Mouse (Mus musculus) hindbrain, embryonic 13.5 days (tissue): Measurements from ENCODE around the gene Nars2. TPM values are rescaled to one million over a fixed set of nuclear protein-coding genes. Genes with fewer than 3 reads are reported as not detected.

Source experiments
- ATAC-seq: fragments of 200-750 bp; cut with Nextera tagmentation; 2 replicates; pipeline ENCODE4 v1.8.0; 2017; ENCODE audit warnings: moderate TSS enrichment; ENCODE audit not compliant: low FRiP score
- H3K27ac ChIP-seq: fragments of 300-500 bp; sonication (generic); 2 replicates; pipeline ENCODE4 v1.5.1; 2015; ENCODE audit warnings: inconsistent platforms, mild to moderate bottlenecking, moderate library complexity
- H3K27me3 ChIP-seq: fragments of 300-500 bp; sonication (generic); 2 replicates; pipeline ENCODE4 v1.6.1; 2015; ENCODE audit warnings: mild to moderate bottlenecking, inconsistent platforms
- H3K36me3 ChIP-seq: fragments of 300-500 bp; sonication (generic); 2 replicates; pipeline ENCODE4 v1.6.1; 2015; ENCODE audit warnings: mild to moderate bottlenecking, inconsistent platforms
- H3K4me1 ChIP-seq: fragments of 300-500 bp; sonication (generic); replicated peaks from 2 replicates; pipeline ENCODE4 v1.6.1; 2015; ENCODE audit warnings: inconsistent platforms
- H3K4me2 ChIP-seq: fragments of 300-500 bp; sonication (generic); 2 replicates; pipeline ENCODE4 v1.6.1; 2015; ENCODE audit warnings: inconsistent platforms, mild to moderate bottlenecking, moderate library complexity
- H3K4me3 ChIP-seq: fragments of 300-500 bp; sonication (generic); 2 replicates; pipeline ENCODE4 v1.5.1; 2015; ENCODE audit warnings: mild to moderate bottlenecking, inconsistent platforms
- H3K9ac ChIP-seq: fragments of 300-500 bp; sonication (generic); 2 replicates; pipeline ENCODE4 v1.6.1; 2015; ENCODE audit warnings: mild to moderate bottlenecking, inconsistent platforms
- H3K9me3 ChIP-seq: fragments of 300-500 bp; sonication (generic); 2 replicates; pipeline ENCODE4 v1.6.1; 2016; ENCODE audit warnings: inconsistent platforms
- WGBS: fragments of 180-500 bp; shearing (Covaris S2); methylation state at CpG from one replicate; pipeline ENCODE4 v1.1.7; 2015; 5-methylcytosine and 5-hydroxymethylcytosine counted together
- polyA plus RNA-seq: library from polyadenylated mRNA; unstranded; fragments of >200 nt; fragmentation: Nextera tagmentation; extraction: Ambion mirVana; gene quantifications from 2 replicates; pipeline ENCODE4 v1.2.1, GENCODE M21; 2015

Nars2 gene
- polyA plus RNA-seq, 1 experiment from 2014 or later, result 17.6 TPM

DNA sequence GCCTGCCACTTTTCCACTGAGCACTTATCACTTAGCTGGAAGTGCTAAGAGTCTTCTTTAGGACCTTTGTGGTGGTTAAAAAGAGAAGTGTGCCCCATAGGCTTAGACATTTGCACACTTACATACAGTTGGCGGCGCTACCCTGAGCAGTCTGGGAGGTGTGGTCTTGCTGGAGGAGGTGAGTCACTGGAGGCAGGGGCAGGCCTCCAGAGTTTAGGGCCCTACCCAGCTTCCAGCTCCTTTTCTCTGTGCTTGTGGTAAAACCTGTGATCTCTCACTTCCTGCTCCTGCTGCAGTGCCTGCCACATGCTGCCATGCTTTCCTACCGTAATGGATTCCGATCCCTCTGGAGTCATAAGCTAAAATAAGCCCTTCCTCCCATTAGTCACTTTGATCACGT is 24.6 kb downstream of the Nars2 start:
- Histone ChIP-seq H3K4me3 (no peak overlapping the region), H3K27me3 (no peaks in the 10 kb centered on the region), H3K4me1 (peaks cover 5% of the 10 kb centered on the region; the same call in 1 of the 2 replicates), H3K9me3 (no peaks in the 10 kb centered on the region), H3K4me2 (no peak overlapping the region), H3K9ac (no peak overlapping the region), H3K27ac (no peak overlapping the region), H3K36me3 (0 out of 2 replicates have a peak, but pooled peaks cover 2% of the 10 kb centered on the region)
- no peak for ATAC-seq
- 87% methylated on average over 5 of the region's 5 CpGs for WGBS

DNA sequence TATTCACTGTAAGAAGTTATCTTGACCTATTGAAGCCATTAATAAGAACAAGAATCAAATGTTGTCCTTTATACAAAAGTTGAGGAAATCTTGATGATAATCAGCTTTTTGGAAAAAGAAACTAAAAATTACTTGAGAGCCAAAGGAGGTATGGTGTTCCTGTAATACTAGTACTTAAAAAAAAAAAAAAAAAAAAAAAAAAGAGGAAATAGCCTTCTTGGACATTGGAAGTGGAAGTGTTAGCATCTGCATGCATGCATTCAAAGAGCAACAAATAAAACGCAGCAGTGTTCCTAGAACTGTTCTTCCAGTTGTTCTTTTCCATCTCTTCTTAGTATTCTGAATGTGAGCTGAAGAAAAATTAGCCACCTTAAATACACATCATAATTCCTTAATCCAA is 25.9 kb downstream of the Nars2 start:
- no peaks in the 10 kb centered on the region for H3K9me3 ChIP-seq
- 81% methylated on average over 1 of the region's 1 CpGs for WGBS
- no peaks in the 10 kb centered on the region; the same call in 1 of the 2 replicates for H3K4me1 ChIP-seq
- H3K27me3 ChIP-seq, result no peaks in the 10 kb centered on the region
- no peak for ATAC-seq
- H3K4me3 ChIP-seq, result no peak overlapping the region
- no peak overlapping the region for H3K9ac ChIP-seq
- H3K4me2 ChIP-seq, result no peak overlapping the region
- H3K36me3 ChIP-seq, result 0 out of 2 replicates have a peak, but pooled peaks cover 2% of the 10 kb centered on the region
- no peak overlapping the region for H3K27ac ChIP-seq

DNA sequence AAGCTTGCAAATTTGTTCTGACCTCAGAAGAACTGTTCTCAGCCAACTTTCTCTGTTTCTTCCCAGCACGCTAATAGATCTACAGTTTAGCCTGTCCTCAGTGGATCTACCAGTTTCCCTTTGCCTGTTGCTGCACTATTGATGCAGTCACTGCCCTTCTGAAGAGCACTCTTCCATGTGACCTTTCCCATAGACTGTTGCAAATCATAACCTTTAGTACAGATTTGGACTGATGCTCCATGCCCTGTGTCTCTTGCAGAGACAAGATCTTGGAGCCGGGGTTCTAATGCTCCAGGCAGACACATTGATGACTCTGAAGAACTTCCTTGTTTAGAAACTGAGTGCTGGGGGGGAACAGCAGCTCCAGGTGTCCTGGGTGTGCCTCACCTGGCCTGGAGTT is 30.1 kb downstream of the Nars2 start:
- Histone ChIP-seq H3K4me2 (no peak overlapping the region), H3K27me3 (no peaks in the 10 kb centered on the region), H3K27ac (no peak overlapping the region), H3K4me3 (no peak overlapping the region), H3K9ac (no peak overlapping the region), H3K9me3 (no peaks in the 10 kb centered on the region), H3K36me3 (no peaks in the 10 kb centered on the region), H3K4me1 (peaks cover 19% of the 10 kb centered on the region)
- 90% methylated on average over 2 of the region's 2 CpGs for WGBS
- no peak for ATAC-seq

DNA sequence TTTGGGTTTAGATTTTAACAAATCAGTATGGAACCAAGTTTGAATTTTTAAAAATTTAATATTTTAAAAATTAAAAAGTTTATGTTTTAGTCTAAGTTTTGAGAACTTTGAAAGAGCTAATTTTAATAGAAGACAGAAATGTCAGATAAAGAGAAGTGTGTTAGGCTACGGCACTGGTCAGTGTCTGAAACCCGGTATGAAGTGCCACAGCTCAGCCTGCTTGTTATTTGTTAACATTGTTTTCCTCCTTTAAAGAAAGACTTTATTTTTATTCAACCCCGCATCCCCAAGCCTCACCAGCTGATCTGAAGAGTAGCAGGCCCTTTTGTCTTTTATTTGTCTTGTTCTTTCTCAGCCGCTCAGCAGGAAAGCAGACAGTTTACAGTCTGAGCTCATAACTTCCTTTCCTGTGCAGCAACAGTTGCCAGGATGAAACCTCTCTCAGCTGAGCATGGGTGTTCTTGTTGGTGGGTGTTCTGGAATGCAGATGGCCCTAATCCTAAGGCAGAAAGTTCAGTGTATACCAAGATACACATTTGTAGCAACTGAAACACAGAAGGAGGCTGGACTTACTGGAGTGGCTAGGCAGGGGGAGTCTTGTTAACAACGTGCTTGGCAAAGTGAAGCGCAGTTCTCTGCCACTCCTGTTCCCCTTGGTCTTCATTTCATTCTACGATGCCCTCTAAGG is 32.5 kb downstream of the Nars2 start:
- Histone ChIP-seq H3K27me3 (no peaks in the 10 kb centered on the region), H3K4me1 (peaks cover 33% of the 10 kb centered on the region), H3K9ac (no peak overlapping the region), H3K4me2 (no peak overlapping the region), H3K36me3 (no peaks in the 10 kb centered on the region), H3K4me3 (no peak overlapping the region), H3K9me3 (no peaks in the 10 kb centered on the region), H3K27ac (peak overlapping the region; percentile 41)
- WGBS, result 22% methylated on average over 7 of the region's 7 CpGs
- peak; percentile 49; the same call in 1 of the 2 replicates for ATAC-seq

DNA sequence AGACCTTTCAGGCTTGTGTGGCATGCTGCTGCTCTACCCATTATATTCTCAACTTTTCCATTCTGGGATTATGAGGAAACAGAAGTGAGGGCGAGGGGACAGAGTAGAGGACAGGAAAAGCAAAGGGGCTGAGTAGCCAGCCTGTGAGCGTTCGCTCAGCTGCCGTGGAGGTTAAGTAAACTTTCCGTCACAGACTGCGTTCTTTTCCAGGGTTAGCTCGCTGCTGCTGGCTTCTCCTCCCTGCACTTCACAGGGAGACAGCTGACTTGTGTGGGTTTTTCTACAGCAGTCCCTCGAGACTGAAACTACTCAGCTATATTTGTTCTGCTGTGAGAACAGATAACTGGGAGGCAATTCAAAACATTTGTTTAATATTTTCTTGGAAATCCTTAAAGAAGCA is 34.5 kb downstream of the Nars2 start:
- no peak overlapping the region; the same call in 1 of the 2 replicates for H3K4me2 ChIP-seq
- peak overlapping the region; percentile 9; the same call in 1 of the 2 replicates for H3K27ac ChIP-seq
- peaks cover 33% of the 10 kb centered on the region for H3K4me1 ChIP-seq
- no peak overlapping the region for H3K4me3 ChIP-seq
- no peak for ATAC-seq
- no peak overlapping the region for H3K9ac ChIP-seq
- no peaks in the 10 kb centered on the region for H3K27me3 ChIP-seq
- 38% methylated on average over 8 of the region's 8 CpGs for WGBS
- H3K9me3 ChIP-seq, result no peaks in the 10 kb centered on the region
- H3K36me3 ChIP-seq, result no peaks in the 10 kb centered on the region

DNA sequence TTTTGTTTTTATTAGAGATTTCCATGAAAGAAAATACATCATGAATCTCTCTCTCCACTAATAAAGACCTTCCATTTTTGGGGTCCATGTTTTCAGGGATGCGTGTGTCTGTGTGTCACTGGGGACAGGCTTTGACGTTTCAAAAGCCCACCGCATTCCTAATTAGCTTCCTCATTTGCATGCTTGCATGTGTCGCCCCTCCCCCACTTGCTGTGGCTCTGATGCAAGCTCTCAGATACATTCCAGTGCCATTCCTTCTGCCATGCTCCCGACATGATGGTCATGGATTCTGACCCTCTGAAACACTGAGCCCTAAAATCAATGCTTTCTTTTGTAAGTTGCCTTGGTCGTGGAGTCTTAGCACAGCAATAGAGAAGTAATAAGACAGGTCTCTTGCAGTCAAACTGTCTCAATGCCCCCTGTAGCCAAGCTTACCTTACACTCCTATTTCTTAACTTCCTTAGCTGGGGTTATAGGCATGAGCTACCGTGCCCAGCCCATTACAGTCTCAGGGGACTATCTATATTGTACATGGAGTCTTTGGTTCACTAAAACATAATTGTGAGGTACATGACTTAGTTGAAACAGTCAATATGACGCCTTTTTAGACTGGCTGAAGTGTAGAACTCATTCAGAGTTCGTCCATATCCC is 35.6 kb downstream of the Nars2 start:
- Histone ChIP-seq H3K4me2 (0 out of 2 replicates have a peak overlapping the region, but pooled peaks have one; percentile 10), H3K9ac (no peak overlapping the region), H3K4me3 (no peak overlapping the region), H3K9me3 (no peaks in the 10 kb centered on the region), H3K27me3 (no peaks in the 10 kb centered on the region), H3K4me1 (peaks cover 33% of the 10 kb centered on the region), H3K36me3 (no peaks in the 10 kb centered on the region), H3K27ac (peak overlapping the region; percentile 25; the same call in 1 of the 2 replicates)
- 30% methylated on average over 9 of the region's 9 CpGs for WGBS
- peak; percentile 23; the same call in 1 of the 2 replicates for ATAC-seq

DNA sequence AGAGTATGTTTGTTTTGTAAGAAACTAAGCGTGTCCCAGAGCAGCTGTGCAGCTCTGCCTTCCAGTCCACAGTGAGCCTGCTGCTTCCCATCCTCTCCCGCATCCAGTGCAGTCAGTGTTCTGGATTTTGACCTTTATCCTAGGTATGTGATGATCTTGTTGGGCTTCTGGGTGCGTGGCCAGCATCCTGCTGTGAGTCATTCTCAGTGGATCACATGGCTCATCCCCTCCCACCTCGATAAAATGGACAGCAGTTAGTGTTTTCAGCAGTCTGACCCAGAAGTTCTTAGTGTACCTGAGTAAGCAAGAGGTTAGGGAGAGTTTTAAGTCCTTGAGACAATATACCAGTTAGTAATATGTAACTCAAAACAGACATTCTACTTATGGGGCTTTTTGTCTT is 36.4 kb downstream of the Nars2 start:
- no peak overlapping the region for H3K4me2 ChIP-seq
- H3K27ac ChIP-seq, result no peak overlapping the region
- no peaks in the 10 kb centered on the region for H3K36me3 ChIP-seq
- no peak overlapping the region for H3K4me3 ChIP-seq
- no peak for ATAC-seq
- no peaks in the 10 kb centered on the region for H3K9me3 ChIP-seq
- peaks cover 33% of the 10 kb centered on the region for H3K4me1 ChIP-seq
- no peaks in the 10 kb centered on the region for H3K27me3 ChIP-seq
- 67% methylated on average over 4 of the region's 4 CpGs for WGBS
- H3K9ac ChIP-seq, result no peak overlapping the region

DNA sequence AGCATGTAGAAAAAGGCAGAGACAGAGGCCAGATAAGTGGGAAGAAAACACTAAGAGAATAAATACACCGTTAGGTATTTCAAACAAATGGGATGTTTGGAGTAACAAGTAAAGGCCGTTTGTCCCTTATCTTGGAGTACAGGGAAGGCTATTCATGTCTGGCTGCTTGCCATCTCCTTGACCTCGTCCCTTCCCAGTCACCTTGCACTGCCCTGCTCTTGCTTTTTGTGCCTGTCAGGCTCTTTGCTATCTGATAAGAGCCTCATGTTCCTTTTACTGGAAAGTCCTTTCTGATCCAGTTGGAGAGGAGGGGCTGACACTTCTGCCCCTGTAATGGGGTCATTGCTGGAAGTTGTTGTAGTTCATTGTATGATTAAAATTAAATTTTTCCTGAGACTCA is 61.7 kb downstream of the Nars2 start:
- Histone ChIP-seq H3K36me3 (no peaks in the 10 kb centered on the region), H3K9ac (no peak overlapping the region), H3K4me1 (no peaks in the 10 kb centered on the region), H3K9me3 (no peaks in the 10 kb centered on the region; the same call in 1 of the 2 replicates), H3K27me3 (no peaks in the 10 kb centered on the region), H3K4me3 (no peak overlapping the region), H3K4me2 (no peak overlapping the region), H3K27ac (no peak overlapping the region)
- 73% methylated on average over 3 of the region's 3 CpGs for WGBS
- no peak for ATAC-seq

DNA sequence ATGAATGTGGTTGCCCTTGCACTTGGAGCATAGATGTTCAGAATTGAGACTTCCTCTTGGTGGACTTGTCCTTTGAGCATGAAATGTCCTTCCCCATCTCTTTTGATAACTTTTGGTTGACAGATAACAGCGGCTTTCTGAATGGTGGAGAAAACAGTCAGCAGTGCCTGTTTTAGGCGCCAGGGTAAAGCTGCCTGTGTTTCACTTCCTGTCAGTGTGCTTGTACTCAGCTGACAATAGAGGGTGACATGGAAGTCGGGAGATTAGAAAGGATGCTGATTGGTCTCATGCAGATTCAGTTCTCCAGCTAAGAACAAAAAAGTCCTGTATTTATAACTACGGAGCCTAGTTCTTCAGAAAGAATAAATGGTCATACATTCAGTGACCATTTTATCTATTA is 66.7 kb downstream of the Nars2 start:
- no peak for ATAC-seq
- Histone ChIP-seq H3K27me3 (no peaks in the 10 kb centered on the region), H3K9me3 (no peaks in the 10 kb centered on the region; the same call in 1 of the 2 replicates), H3K4me1 (peaks cover 9% of the 10 kb centered on the region; the same call in 1 of the 2 replicates), H3K27ac (no peak overlapping the region), H3K4me3 (no peak overlapping the region), H3K36me3 (no peaks in the 10 kb centered on the region), H3K9ac (no peak overlapping the region), H3K4me2 (no peak overlapping the region)
- 70% methylated on average over 4 of the region's 4 CpGs for WGBS

DNA sequence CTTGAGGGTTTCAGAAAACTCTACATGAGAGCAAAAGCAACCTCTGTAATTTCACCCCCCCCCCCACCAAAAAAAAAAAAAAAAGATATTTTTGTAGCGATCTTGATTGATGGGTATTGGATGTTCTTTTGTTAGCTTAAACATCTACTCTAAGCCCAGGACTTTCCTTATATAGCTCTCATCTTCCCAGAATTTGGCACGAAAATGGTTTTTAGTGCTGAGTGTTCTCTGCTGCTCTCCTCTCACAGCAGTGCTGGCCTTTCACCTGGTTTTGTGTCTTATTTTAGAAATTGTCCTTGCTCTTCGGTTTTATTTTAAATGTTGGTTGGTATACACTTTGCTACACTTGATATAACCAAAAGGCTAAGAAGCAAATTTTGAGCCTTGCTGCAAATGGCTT is 67.1 kb downstream of the Nars2 start:
- Histone ChIP-seq H3K36me3 (no peaks in the 10 kb centered on the region), H3K4me3 (no peak overlapping the region), H3K4me1 (peaks cover 9% of the 10 kb centered on the region; the same call in 1 of the 2 replicates), H3K27ac (no peak overlapping the region), H3K4me2 (no peak overlapping the region), H3K9me3 (no peaks in the 10 kb centered on the region; the same call in 1 of the 2 replicates), H3K27me3 (no peaks in the 10 kb centered on the region), H3K9ac (no peak overlapping the region)
- WGBS, result 80% methylated on average over 3 of the region's 3 CpGs
- no peak for ATAC-seq

DNA sequence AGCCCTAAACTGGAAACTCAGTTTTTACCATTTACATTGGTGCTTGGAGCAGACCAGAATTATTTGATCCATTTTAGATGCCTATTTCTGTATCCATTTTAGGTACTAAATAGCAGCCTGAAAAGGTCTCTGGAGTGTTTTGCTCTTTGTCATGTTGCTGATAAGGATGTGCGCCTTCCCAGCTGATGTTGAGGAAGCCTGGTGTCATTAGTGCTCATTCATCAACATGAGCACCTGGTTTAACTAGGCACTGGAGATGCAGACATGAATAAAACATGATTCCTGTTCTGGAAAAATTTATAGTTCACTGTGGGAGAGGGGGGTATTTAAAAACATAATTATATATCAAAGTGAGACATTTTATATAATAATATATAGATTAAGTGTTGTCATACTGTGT is 68.0 kb downstream of the Nars2 start:
- Histone ChIP-seq H3K9me3 (no peaks in the 10 kb centered on the region; the same call in 1 of the 2 replicates), H3K27me3 (no peaks in the 10 kb centered on the region), H3K4me2 (no peak overlapping the region), H3K36me3 (no peaks in the 10 kb centered on the region), H3K4me3 (no peak overlapping the region), H3K9ac (no peak overlapping the region), H3K27ac (0 out of 2 replicates have a peak overlapping the region, but pooled peaks have one; percentile 18), H3K4me1 (peaks cover 9% of the 10 kb centered on the region; the same call in 1 of the 2 replicates)
- ATAC-seq, result peak; percentile 65; the same call in 1 of the 2 replicates
- 35% methylated on average over 1 of the region's 1 CpGs for WGBS

DNA sequence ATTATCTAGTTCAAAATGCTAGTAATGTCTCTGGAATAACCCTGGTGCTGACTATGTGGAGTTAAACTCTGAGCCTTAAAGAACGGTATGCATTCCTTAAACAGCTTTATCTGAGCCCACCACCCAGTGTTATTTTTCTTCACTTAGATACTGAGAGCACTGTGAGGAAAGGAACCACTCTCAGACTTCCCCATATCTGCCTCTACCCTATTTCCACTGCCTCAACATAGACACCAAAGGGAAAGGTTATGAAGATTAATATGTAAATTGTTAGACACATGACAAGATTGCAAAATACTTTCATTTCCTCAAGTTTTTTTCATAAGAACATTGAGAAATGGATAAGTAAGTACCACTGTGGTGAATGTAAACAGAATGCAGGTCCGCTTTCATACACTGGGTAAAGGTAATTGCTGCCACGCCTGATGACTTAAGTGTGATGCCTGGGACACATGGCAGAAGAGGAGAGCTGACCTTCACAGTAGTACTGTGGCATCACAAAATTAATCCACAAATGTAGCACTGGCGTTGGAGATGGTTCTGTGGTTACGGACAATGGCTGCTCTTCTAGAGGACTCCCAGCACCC is 75.6 kb downstream of the Nars2 start:
- WGBS, result 94% methylated on average over 5 of the region's 5 CpGs
- no peaks in the 10 kb centered on the region for H3K27me3 ChIP-seq
- H3K4me2 ChIP-seq, result no peak overlapping the region
- no peaks in the 10 kb centered on the region for H3K4me1 ChIP-seq
- peaks cover 8% of the 10 kb centered on the region for H3K36me3 ChIP-seq
- no peak overlapping the region for H3K9ac ChIP-seq
- no peaks in the 10 kb centered on the region for H3K9me3 ChIP-seq
- no peak overlapping the region for H3K27ac ChIP-seq
- no peak for ATAC-seq
- no peak overlapping the region for H3K4me3 ChIP-seq
